Mouse (Mus musculus) MEL (cell line): Measurements from ENCODE around the gene Pcif1.

Experiments
- CTCF ChIP-seq, 3 experiments: IDR thresholded peaks in 2 of 3; conservative IDR thresholded peaks in 1 of 3; 2 replicates each; pipeline ENCODE4 v1.5.1; 2011 to 2012; ENCODE audit warnings: low read length in 3 of 3, low read depth in 2 of 3, mild to moderate bottlenecking in 2 of 3, improper control_type of control experiment in 1 of 3, inconsistent platforms in 1 of 3, mixed read lengths in 1 of 3, moderate library complexity in 1 of 3; ENCODE audit not compliant: control insufficient read depth in 1 of 3, insufficient read depth in 1 of 3, poor library complexity in 1 of 3, severe bottlenecking in 1 of 3
- EP300 ChIP-seq, 2 experiments: IDR thresholded peaks; 2 replicates each; pipeline ENCODE4 v1.6.1; 2011; ENCODE audit warnings: improper control_type of control experiment in 2 of 2, low read length in 2 of 2, low read depth in 1 of 2, mild to moderate bottlenecking in 1 of 2
- ETS1 ChIP-seq: IDR thresholded peaks from 2 replicates; pipeline ENCODE4 v1.6.1; 2012; ENCODE audit warnings: low read depth, mild to moderate bottlenecking, inconsistent platforms, low read length, improper control_type of control experiment, moderate library complexity
- GABPA ChIP-seq: IDR thresholded peaks from 2 replicates; pipeline ENCODE4 v1.6.1; 2012; ENCODE audit warnings: low read depth, mild to moderate bottlenecking, inconsistent platforms, low read length, improper control_type of control experiment, moderate library complexity
- MAX ChIP-seq: IDR thresholded peaks from 2 replicates; pipeline ENCODE4 v1.6.1; 2011; ENCODE audit warnings: low read length, improper control_type of control experiment
- MXI1 ChIP-seq: IDR thresholded peaks from 2 replicates; pipeline ENCODE4 v1.6.1; 2011; ENCODE audit warnings: mild to moderate bottlenecking, low read depth, low read length, improper control_type of control experiment
- POLR2AphosphoS2 ChIP-seq: IDR thresholded peaks from 2 replicates; pipeline ENCODE4 v1.6.1; 2011; ENCODE audit warnings: low read length, improper control_type of control experiment
- USF1 ChIP-seq: IDR thresholded peaks from 2 replicates; pipeline ENCODE4 v1.6.1; 2014; ENCODE audit warnings: low read depth, mild to moderate bottlenecking, inconsistent platforms, low read length, improper control_type of control experiment, moderate library complexity
- ZC3H11A ChIP-seq: IDR thresholded peaks from 2 replicates; pipeline ENCODE4 v1.6.1; 2012; ENCODE audit warnings: low read depth, mild to moderate bottlenecking, inconsistent platforms, low read length, improper control_type of control experiment
- ZNF384 ChIP-seq: IDR thresholded peaks from 2 replicates; pipeline ENCODE4 v1.6.1; 2012; ENCODE audit warnings: low read depth, mild to moderate bottlenecking, inconsistent platforms, low read length, improper control_type of control experiment

DNA sequence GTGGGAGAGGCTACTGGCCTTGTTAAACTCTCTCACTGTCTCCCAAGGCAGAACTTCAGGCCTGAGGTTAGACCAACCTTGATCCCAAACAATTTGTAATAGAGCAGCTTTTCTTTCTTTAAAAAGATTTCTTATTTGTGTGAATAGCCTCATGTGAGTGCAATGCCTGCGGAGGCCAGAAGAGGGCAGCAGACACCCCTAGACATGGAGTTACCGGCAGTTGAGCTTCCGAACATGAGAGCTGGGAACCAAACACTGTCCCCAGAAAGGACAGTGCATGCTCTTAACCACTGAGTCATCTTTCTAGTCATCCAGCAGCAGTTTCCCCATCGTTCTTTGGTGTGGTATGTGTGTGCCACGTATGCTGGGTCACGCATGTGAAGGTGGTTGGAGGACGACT lies 11.5 kb upstream of the Pcif1 start:
- TF ChIP-seq MXI1 (no peak), MAX (no peak), CTCF (IDR thresholded peaks at IDR 0.05 in 2 of 3, conservative IDR thresholded peaks at IDR 0.05 in 1 of 3; ENCODE audit: control insufficient read depth in 1 of 3, insufficient read depth in 1 of 3, low read depth in 2 of 3, low read length in 3 of 3, poor library complexity in 1 of 3, severe bottlenecking in 1 of 3) (peak; percentile 64 to 87 (median 84)), POLR2AphosphoS2 (no peak), GABPA (no peak), ZNF384 (no peak), EP300 (IDR thresholded peaks at IDR 0.05; ENCODE audit: low read depth in 1 of 2, low read length in 2 of 2) (no peak), ETS1 (no peak), USF1 (no peak), ZC3H11A (no peak)
